Mouse (Mus musculus): Measurements from ENCODE around the gene Gsta4.
"Not testable (repeated sequence)": the region's sequence is repeated elsewhere in the genome, so short reads cannot be mapped to it uniquely, and the experiment has no call there.

The Gsta4 gene

GRCm38 (mm10) chr9:78229658-78230057 is 47.1 kb downstream of the Gsta4 start:
- not testable (repeated sequence) for DNase-seq (ENCODE audit: low read depth, low spot score)

- DNase-seq (ENCODE audit: low read depth, low spot score): not testable (repeated sequence)
Measured at GRCm38 (mm10) chr9:78230461-78230860, 47.9 kb downstream of the Gsta4 start, which contains the start of gene Gsta1. Gsta1 (plus strand) TSS chr9:78230656.

- not testable (repeated sequence) for DNase-seq (ENCODE audit: low read depth, low spot score)
Measured at GRCm38 (mm10) chr9:78233121-78233695, 50.6 kb downstream of the Gsta4 start.

- DNase-seq (ENCODE audit: low read depth, low spot score): not testable (repeated sequence)
Measured at GRCm38 (mm10) chr9:78255683-78256470, 73.3 kb downstream of the Gsta4 start.

GRCm38 (mm10) chr9:78256914-78257313 is 74.3 kb downstream of the Gsta4 start, which contains the start of gene Gm3776:
Gm3776 (plus strand) TSS chr9:78257129.
- DNase-seq (ENCODE audit: low read depth, low spot score): not testable (repeated sequence)
